Mouse (Mus musculus) urinary bladder, postnatal 36 days (tissue): ENCODE results near the gene Slc39a13.
"Not testable (repeated sequence)": the region's sequence is repeated elsewhere in the genome, so short reads cannot be mapped to it uniquely, and the experiment has no call there.

Experiments used
- DNase-seq, 2 experiments: peaks; one replicate each; pipeline ENCODE4 v3.0.0; 2022; ENCODE audit warnings: low spot score in 2 of 2, mixed read lengths in 1 of 2

Slc39a13 gene

GRCm38 (mm10) chr2:91070076-91070800 lies at the start of gene Slc39a13:
TSS of gene Slc39a13 (minus strand) at chr2:91070417.
- DNase-seq: peak; percentile 97

GRCm38 (mm10) chr2:91119551-91119950 lies 49.3 kb upstream of the Slc39a13 start:
- DNase-seq: no peak

DNA sequence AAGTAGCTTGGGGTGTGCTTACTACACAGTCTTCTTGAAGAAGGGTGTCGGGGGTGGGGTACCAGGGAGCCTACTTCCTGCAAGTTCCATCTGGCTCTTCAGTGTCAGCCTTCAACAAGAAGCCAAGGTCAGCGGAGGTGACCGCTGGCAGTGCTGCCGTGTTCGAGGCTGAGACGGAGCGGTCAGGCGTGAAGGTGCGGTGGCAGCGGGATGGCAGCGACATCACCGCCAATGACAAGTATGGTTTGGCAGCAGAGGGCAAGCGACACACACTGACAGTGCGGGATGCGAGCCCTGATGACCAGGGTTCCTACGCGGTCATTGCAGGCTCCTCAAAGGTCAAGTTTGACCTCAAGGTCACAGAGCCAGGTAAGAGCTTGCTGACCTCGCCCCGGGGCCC lies 48.8 kb upstream of the Slc39a13 start:
- DNase-seq: no peak

DNA sequence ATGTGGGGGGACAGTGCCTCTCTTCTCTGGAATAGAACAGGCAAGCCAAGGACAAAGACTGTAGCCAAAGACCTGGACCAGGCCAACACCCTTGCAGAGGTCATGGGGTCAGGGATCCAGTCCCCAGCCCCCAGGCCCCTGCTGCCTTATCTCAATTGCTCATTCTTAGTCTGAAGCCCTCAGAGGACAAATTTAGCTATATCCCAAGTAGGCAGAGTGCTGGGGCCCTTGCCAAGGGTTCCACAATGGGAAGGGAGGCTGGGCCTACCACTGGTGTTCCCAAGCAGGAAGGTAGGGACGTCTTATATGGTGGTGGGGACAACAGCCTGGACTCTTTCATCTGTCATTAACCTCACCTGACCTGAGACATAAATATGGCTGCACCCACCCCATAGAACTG lies 48.4 kb upstream of the Slc39a13 start:
- no peak for DNase-seq

DNA sequence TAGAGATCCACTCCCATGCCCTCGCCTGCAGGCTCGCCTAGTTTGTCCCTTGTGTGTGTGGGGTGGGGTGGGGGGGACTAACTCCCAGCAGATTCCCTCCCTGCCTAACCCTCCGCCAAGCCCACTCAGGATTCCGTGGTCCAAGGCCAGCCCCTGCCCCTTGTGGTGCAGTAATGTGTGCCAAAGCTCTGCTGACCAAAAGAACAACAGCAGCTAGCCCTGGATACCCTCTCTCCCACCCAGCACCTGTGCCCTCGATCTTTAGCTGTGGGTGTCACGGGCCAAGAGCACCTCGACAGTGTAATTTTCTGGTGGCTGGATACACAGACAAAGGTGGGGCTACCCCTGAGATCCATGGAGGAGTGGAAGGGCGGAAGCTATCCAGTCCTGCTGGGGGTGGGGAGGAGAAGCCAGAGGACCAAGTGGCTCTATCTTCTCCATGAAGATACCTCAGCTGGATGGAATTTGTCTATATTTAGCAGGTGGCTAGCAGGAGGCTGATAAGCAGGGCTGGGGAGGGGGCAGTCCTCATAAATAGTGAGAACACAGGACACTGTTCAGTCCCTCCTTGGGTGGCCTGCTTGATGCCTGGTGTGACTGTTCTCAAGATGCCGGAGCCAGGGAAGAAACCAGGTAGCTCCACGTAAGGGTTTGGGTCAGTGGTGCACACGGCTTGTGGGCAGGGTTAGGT lies 47.5 kb upstream of the Slc39a13 start, which contains the start of gene Mybpc3:
Gene Mybpc3, plus strand, starts transcription at position 560 of the 691 bp plus-strand sequence.
- DNase-seq: no peak

DNA sequence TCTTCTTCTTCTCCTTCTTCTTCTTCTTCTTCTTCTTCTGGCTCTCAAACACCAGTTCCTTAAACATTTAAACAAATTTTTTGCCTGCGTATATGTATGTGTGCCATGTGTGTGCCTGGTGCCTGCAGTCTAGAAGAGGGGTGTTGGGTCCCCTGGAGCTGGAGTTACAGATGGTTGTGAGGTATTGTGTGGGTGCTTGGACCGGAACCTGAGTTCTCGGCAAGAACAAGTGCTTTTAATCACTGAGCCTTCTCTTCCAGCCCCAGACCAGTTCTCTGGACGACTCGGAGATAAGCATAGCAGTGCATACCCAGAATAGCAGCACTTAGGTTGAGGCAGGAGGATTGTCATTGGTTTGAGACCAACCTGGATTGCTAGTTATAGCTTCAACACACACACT lies 46.6 kb upstream of the Slc39a13 start:
- no peak for DNase-seq

DNA sequence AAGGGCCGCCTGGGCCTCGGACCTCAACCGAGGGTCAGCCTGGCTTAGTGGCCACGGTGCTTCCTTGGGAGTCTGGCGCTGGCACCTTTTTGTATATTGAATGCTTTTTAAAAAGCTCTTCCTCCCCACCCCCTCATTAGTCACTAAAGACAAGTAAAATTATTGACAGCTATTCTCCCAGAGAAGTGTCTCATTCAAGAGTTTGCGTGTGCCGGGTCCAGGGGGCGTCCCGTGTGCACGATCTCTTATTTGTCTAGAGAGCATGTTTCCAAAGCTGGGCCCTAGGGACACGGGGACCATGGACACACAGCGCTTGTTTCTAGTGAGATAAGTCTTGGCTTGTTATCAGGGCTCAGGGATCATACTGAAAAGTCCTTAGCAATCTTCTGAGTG lies 45.4 kb upstream of the Slc39a13 start:
- no peak for DNase-seq

GRCm38 (mm10) chr2:91114781-91115577 lies 44.8 kb upstream of the Slc39a13 start:
- peak; percentile 95 to 96 for DNase-seq

DNA sequence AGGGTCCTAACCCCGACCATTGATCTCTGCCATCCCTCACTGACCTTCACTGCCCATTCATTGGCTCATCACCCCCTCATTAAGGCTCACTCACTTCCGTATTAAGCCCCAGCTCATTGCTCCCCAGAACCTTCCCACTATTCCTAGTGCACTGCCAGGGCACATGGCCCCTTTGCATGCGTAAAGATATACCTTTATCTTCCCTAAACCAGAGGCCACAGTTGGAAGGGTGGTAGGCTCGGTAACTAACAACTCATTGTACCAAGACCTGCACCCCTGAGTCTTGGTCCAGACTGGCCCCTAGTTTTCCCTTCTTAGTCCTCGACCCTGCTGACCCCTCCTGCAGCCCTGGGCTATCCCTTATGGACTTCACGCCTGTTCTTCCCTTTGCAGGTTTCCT lies 43.6 kb upstream of the Slc39a13 start:
- no peak for DNase-seq

GRCm38 (mm10) chr2:91113334-91113733 lies 43.1 kb upstream of the Slc39a13 start:
- DNase-seq: no peak

DNA sequence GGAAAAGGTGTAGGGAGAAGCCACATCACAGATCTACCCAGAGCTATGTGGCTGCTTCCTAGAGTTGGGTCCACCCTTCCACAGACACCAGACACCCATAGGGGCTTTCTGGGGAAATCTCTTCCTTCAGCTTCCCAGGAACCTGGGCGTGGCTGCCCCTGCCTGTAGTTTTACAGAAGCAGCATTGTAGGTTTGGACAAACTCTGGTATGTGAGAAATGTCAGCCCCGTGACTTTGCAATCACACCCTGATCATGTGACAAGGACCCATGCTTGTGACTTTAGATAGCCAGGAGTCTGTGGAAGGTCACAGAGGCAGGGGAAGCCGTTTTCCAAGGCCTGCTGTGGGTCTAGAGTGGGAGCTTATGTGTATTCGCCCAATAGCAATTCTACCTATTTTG lies 42.3 kb upstream of the Slc39a13 start:
- DNase-seq: no peak

- not testable (repeated sequence) for DNase-seq
Measured at GRCm38 (mm10) chr2:91111832-91112231, 41.6 kb upstream of the Slc39a13 start.

GRCm38 (mm10) chr2:91110429-91110828 lies 40.2 kb upstream of the Slc39a13 start:
- DNase-seq: no peak

DNA sequence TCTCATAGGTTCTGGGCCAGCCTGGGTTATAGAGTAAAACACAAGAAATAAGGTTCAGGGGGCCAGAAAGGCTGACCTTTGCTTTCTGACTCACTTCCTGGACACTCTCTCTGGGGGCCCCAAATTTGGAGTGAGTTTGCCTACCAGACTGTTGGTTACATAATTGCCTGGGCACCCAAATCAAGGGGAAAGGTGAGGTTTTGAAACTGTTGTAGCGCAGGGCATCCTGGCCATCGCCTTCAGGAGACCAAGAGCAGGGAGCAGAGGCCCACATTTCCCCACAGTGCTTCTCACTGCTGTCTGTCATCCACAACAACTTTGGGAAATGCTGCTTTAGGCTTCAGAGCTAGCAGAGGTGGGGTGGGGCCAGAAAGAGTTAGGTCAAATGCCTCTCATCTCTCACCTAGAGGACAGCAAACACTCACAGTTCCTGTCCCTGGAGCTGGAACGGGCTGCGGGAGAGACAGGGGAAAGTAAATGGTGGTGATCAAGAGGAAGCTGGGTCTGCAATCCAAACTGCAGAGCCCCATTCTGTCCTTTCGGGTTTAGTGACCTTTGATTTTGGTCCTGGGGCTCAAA lies 39.7 kb upstream of the Slc39a13 start:
- DNase-seq: peak in 1 of 2 experiments; percentile 38

DNA sequence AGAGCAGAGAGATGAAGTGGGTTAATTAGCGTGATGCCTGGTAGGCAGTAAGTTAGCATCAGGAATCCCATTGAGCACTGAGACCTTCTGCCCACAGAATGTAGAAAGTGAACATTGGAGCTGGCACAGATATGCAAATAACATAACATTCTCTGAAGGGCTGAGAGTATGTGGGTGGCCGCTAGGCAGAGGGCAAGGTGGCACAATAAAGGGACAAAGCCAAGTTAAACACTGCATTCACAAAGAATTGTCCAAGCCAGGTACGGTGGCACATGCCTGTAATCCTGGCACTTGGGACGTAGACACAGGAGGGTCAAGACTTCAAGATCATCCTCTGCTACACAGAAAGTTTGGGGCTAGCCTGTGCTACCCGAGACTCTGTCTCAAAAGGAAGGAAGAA lies 39.0 kb upstream of the Slc39a13 start:
- no peak for DNase-seq

DNA sequence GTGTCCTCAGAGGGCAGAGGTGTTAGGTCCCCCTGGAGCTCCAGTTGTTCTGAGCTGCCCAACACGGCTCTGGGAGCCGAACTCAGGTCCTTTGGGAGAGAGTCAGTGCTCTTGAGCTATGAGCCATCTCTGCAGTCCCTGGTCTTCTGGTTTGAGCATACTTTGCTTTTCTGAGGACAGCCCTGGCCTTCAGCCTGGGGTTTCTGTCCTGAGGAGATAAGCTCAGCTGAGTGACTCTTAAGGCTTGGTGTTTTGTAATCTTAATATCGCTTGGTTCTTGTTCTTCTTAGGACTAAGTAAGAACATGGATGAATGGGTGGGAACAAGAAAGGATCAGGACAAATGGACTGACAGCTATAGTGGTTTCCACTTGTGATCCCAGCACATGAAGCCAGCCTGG lies 37.9 kb upstream of the Slc39a13 start:
- no peak for DNase-seq

DNA sequence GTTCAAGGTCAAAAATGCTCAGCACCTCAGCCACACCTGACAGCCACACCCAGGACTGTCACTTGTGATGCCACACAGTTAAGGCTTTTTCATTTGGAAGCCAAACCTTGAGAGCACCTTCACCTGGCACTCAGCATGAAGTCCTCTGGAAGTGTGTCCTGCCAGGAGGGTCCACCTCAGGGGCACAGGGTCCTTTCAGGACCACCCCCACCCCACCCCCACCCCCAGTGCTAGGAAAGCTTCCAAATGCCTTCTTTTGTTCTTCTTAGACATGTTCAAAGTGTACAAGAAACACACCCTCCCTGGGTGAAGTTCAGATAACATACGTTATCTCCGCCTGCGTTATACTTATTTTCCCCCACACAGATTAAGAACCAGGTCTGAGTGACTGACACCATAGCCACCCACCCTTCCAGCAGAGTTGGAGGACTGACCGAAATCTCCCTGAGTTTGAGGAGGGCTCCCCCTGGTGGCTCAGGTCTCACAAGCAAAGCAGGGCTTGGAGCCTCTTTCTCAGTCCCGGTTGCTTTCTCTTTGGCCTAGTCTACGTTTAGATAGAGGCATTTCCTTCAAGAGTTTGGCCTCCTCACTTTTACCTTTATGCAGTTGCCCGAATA lies 31.0 kb upstream of the Slc39a13 start:
- peak; percentile 80 to 90 for DNase-seq

DNA sequence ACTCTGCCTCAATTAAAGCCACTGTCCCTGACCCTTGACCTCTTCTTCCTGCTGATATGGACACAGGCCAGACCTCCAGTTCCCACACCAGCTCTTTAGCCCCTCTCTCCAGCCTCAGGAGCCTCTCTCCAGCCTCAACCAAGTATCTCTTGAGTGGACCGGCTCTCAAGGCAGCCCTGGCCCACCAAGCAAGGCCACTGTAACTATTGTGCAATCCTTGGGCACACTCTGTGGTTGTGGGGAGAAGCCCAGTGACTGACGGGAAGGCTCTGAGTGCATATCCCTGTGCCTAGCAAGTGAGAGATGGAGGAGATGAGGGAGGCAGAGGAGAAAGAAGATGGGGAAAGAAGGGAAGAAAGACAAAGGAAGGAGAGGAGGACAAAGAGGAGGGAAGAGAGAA lies 27.9 kb upstream of the Slc39a13 start:
- DNase-seq: no peak

DNA sequence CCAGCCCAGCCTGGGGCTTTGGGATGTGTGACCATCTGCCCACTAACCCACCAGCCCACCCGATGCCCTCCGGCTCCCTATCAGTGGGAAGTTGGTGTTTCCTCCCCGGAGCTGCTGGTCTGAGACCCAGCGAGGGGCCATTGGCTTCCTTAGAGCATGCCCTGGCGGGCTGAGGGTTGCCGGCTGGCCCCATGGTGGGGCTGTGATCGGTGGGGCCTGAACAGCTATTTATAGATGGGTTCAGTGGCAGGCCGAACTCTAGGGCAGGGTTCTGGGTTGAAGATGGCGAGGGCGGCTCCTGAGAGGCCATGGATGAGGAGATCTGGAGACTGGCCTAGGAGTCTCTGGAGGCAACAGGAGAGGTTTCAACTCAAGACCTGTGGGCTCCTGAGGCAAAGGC lies 26.8 kb upstream of the Slc39a13 start:
- no peak for DNase-seq

DNA sequence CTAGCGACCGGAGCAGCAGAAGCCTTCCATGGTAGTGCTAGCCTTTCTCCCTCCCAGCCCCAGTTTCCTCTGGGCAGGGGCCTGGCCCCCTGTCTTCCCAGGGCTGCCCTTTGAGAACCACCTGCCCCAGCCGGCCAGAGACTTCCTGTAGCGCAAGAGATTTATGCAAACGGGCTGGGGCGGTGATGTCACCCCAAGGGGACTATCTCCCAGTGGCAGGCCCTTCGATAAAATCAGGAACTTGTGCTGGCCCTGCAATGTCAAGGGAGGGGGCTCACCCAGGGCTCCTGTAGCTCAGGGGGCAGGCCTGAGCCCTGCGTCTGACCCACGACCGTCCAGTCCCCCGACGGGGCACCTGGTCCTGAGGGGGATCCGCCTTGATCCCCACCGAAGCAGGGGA lies 26.3 kb upstream of the Slc39a13 start:
- no peak for DNase-seq

GRCm38 (mm10) chr2:91090827-91091226 lies 20.6 kb upstream of the Slc39a13 start:
- no peak for DNase-seq

- no peak for DNase-seq
Measured at GRCm38 (mm10) chr2:91090208-91090607, 20.0 kb upstream of the Slc39a13 start.
